Comparison of ENCODE assay signal across 28 mouse cellular contexts in genomic region chr19:38679520-38679919, GRCm38 (mm10).
"Had no signal": no experiment of that assay in that cellular context is flagged by ENCODE, and none has a peak within 500 bp of the region (broad histone marks: within the 10 kb centered on the region; RNA-seq: fewer than 3 reads in every experiment).

No protein-coding gene starts in this region.

- DNase-seq: cerebellum, adult 2 months; cerebellum, adult 8-10 months; cerebellum, adult 9-10 months; cerebellum, adult 9-11 months; cerebellum, postnatal 10 days; cerebellum, postnatal 14 days; cerebellum, postnatal 25 days; cerebellum, postnatal 36 days; embryo, embryonic 11 days; forebrain, postnatal 0 days; gastrocnemius, postnatal 10 days; gastrocnemius, postnatal 14 days; gastrocnemius, postnatal 25 days; gastrocnemius, postnatal 36 days; heart, adult 18-20 months; heart, adult 2 months had no signal

- H3K36me3 ChIP-seq: embryonic facial prominence, embryonic 10.5 days; embryonic facial prominence, embryonic 12.5 days; embryonic facial prominence, embryonic 13.5 days; embryonic facial prominence, embryonic 15.5 days; forebrain, embryonic 10.5 days; forebrain, embryonic 12.5 days; forebrain, embryonic 15.5 days had no signal

- ATAC-seq: forebrain, embryonic 13.5 days; forebrain, embryonic 14.5 days; forebrain, embryonic 15.5 days; forebrain, embryonic 16.5 days; forebrain, postnatal 0 days had no signal

- H3K9ac ChIP-seq: embryonic facial prominence, embryonic 12.5 days; embryonic facial prominence, embryonic 13.5 days; embryonic facial prominence, embryonic 15.5 days; forebrain, embryonic 12.5 days; forebrain, embryonic 13.5 days; forebrain, embryonic 15.5 days; forebrain, postnatal 0 days had no signal

- H3K27ac ChIP-seq: embryonic facial prominence, embryonic 10.5 days; embryonic facial prominence, embryonic 12.5 days; embryonic facial prominence, embryonic 13.5 days; forebrain, embryonic 10.5 days; forebrain, embryonic 12.5 days; forebrain, embryonic 13.5 days; forebrain, embryonic 15.5 days; gastrocnemius, adult 2 months; heart, adult 2 months had no signal

- H3K4me1 ChIP-seq: embryonic facial prominence, embryonic 12.5 days; embryonic facial prominence, embryonic 15.5 days; forebrain, embryonic 10.5 days; forebrain, embryonic 12.5 days; forebrain, embryonic 13.5 days; forebrain, embryonic 15.5 days had no signal

- H3K27me3 ChIP-seq: embryonic facial prominence, embryonic 12.5 days; embryonic facial prominence, embryonic 13.5 days; embryonic facial prominence, embryonic 15.5 days; forebrain, embryonic 12.5 days; forebrain, embryonic 13.5 days; forebrain, embryonic 15.5 days had no signal

- H3K9me3 ChIP-seq: embryonic facial prominence, embryonic 10.5 days; embryonic facial prominence, embryonic 12.5 days; embryonic facial prominence, embryonic 13.5 days; embryonic facial prominence, embryonic 15.5 days; forebrain, embryonic 10.5 days; forebrain, embryonic 12.5 days; forebrain, embryonic 13.5 days; forebrain, embryonic 15.5 days had no signal

- H3K4me3 ChIP-seq: embryonic facial prominence, embryonic 10.5 days; embryonic facial prominence, embryonic 12.5 days; embryonic facial prominence, embryonic 13.5 days; embryonic facial prominence, embryonic 15.5 days; erythroblast, embryonic 14.5 days; forebrain, embryonic 10.5 days; forebrain, embryonic 12.5 days; forebrain, embryonic 13.5 days; forebrain, embryonic 15.5 days; gastrocnemius, adult 2 months; heart, adult 2 months had no signal

- H3K4me2 ChIP-seq: embryonic facial prominence, embryonic 12.5 days; embryonic facial prominence, embryonic 13.5 days; embryonic facial prominence, embryonic 15.5 days; forebrain, embryonic 12.5 days; forebrain, embryonic 13.5 days; forebrain, embryonic 15.5 days had no signal
